Mouse (Mus musculus): ENCODE measurements around the gene Rbms1. TPM values are rescaled to one million over a fixed set of nuclear protein-coding genes. Genes with fewer than 3 reads are reported as not detected.

The Rbms1 gene
- total RNA-seq, 1 experiment from 2014 or later, result 18.5 TPM

Other genes starting within 250 kb of the Rbms1 start
- gene Itgb6, start 240.5 kb downstream of the Rbms1 start, total RNA-seq (2017), result 0.15 and 0.32 TPM in 2 replicates

All from common myeloid progenitor, adult 5-6 weeks (primary cell).